In genomic region chr14:24162856-24163255, GRCm38 (mm10) we compare ENCODE assay signal across 18 mouse cellular contexts.
"Had no signal": no experiment of that assay in that cellular context is flagged by ENCODE, and none has a peak within 500 bp of the region (broad histone marks: within the 10 kb centered on the region; RNA-seq: fewer than 3 reads in every experiment).

No protein-coding gene starts in this region.

- H3K27me3 ChIP-seq: intestine, embryonic 15.5 days; limb, embryonic 12.5 days; liver, embryonic 13.5 days; lung, embryonic 15.5 days; megakaryocyte, embryonic 14.5 days; midbrain, embryonic 15.5 days; neural tube, embryonic 12.5 days had no signal

- H3K36me3 ChIP-seq: liver, embryonic 13.5 days had no signal

- ATAC-seq: intestine, embryonic 15.5 days; liver, postnatal 0 days; midbrain, embryonic 15.5 days had no signal

- H3K9me3 ChIP-seq: intestine, embryonic 15.5 days; limb, embryonic 12.5 days; liver, embryonic 13.5 days; lung, embryonic 15.5 days; midbrain, embryonic 15.5 days; neural tube, embryonic 12.5 days had no signal

- H3K4me1 ChIP-seq: limb, embryonic 12.5 days; liver, embryonic 13.5 days; lung, embryonic 15.5 days; neural tube, embryonic 12.5 days had no signal

- H3K4me2 ChIP-seq: intestine, embryonic 15.5 days; limb, embryonic 12.5 days; liver, embryonic 13.5 days; lung, embryonic 15.5 days; midbrain, embryonic 11.5 days; midbrain, embryonic 15.5 days; neural tube, embryonic 12.5 days had no signal

- H3K4me3 ChIP-seq: intestine, embryonic 15.5 days; limb, embryonic 12.5 days; liver, embryonic 13.5 days; lung, embryonic 15.5 days; megakaryocyte, embryonic 14.5 days; midbrain, embryonic 15.5 days; neural tube, embryonic 12.5 days had no signal

- DNase-seq: kidney, adult 18-20 months; kidney, postnatal 10 days; kidney, postnatal 4 days; liver; liver, embryonic 13.5 days; liver, postnatal 0 days; lung, postnatal 14 days; thymus, adult 18-20 months; thymus, postnatal 14 days had no signal

- H3K27ac ChIP-seq: intestine, embryonic 15.5 days; limb, embryonic 12.5 days; liver, embryonic 13.5 days; lung, embryonic 15.5 days; macrophage; midbrain, embryonic 15.5 days; neural tube, embryonic 12.5 days; stomach, postnatal 0 days had no signal

- H3K9ac ChIP-seq: intestine, embryonic 15.5 days; limb, embryonic 12.5 days; liver, embryonic 13.5 days; liver, postnatal 0 days; lung, embryonic 15.5 days; midbrain, embryonic 15.5 days; neural tube, embryonic 12.5 days had no signal
